Mouse (Mus musculus): ENCODE measurements at regions not wholly inside any gene's neighbourhood (a gene's known extent, or its start where the extent isn't known, plus 50 kb on each side); places are given as distances from the start of the nearest gene placed in this dataset.

DNA sequence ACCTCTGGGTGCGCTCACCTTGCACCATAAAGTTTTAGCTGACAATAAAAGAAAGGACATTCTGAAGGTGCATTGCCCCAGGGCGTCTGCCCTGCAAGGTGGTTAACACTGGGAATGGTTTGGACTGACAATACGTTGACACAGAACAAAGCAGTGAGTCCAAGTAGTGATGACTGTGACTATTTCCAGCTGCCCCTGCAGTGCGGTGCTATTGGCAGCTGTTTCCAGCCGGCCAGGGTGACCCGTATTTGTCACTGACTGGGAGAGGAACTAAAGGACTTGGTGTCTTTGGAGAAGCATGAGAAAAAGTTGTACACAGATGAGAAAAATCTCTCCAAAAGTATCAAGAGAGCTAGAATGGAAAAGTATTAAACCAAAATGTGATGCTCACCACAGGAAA, 52.0 kb upstream of the Vtcn1 start:
- Histone ChIP-seq H3K27me3 (replicated peaks; ENCODE audit: insufficient read depth, low read length) (no peaks in the 10 kb centered on the region), H3K36me3 (ENCODE audit: insufficient read depth, low read length) (no peaks in the 10 kb centered on the region), H3K9me3 (ENCODE audit: low read length) (no peaks in the 10 kb centered on the region), H3K9ac (replicated peaks; ENCODE audit: low read depth) (no peak overlapping the region), H3K27ac (ENCODE audit: low read length) (no peak overlapping the region), H3K4me1 (ENCODE audit: insufficient read depth, low read depth, low read length) (no peaks in the 10 kb centered on the region), H3K4me3 (ENCODE audit: low read depth, low read length) (no peak overlapping the region), H3K4me2 (replicated peaks; ENCODE audit: low read depth, low read length) (no peak overlapping the region)
- TF ChIP-seq CTCF (IDR thresholded peaks at IDR 0.05) (no peak), EP300 (IDR thresholded peaks at IDR 0.05) (no peak)
- no peak for ATAC-seq
- 68% methylated on average over 6 of the region's 6 CpGs for WGBS
- peak; percentile 7 for DNase-seq (ENCODE audit: low spot score)

- H3K9me3 ChIP-seq (ENCODE audit: low read length) = no peaks in the 10 kb centered on the region
- H3K4me2 ChIP-seq (replicated peaks; ENCODE audit: low read depth, low read length) = no peak overlapping the region
- no peak overlapping the region for H3K4me3 ChIP-seq (ENCODE audit: low read depth, low read length)
- no peaks in the 10 kb centered on the region for H3K4me1 ChIP-seq (ENCODE audit: insufficient read depth, low read depth, low read length)
- WGBS = 67% methylated on average over 4 of the region's 4 CpGs
- TF ChIP-seq EP300 (IDR thresholded peaks at IDR 0.05) (no peak), CTCF (IDR thresholded peaks at IDR 0.05) (no peak)
- H3K9ac ChIP-seq (replicated peaks; ENCODE audit: low read depth) = no peak overlapping the region
- ATAC-seq (no peak), DNase-seq (ENCODE audit: low spot score) (no peak)
- H3K36me3 ChIP-seq (ENCODE audit: insufficient read depth, low read length) = no peaks in the 10 kb centered on the region
- H3K27ac ChIP-seq (ENCODE audit: low read length) = no peak overlapping the region
- no peaks in the 10 kb centered on the region for H3K27me3 ChIP-seq (replicated peaks; ENCODE audit: insufficient read depth, low read length)
Observed at GRCm38 (mm10) chr3:100771363-100771762, 53.9 kb upstream of the Vtcn1 start.

- 76% methylated on average over 3 of the region's 3 CpGs for WGBS
Observed at GRCm38 (mm10) chr3:100770841-100771240, 54.4 kb upstream of the Vtcn1 start.

DNA sequence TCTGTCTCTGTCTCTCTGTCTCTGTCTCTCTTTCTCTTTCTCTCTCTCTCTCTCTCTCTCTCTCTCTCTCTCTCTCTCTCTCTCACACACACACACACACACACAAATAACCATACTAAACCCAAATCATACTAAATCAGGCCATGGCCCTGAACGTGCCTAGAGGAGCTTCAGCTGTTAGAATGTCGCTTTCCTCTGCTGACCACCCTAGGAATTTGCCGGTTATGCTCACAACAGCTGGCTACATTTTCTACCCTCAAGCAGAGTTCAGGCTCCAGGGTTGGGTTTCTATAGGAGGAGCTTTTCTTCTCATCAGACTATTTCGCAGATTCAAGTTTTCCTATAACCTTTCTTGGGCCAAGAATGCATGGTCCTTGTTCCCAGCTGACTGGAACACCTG, 56.1 kb upstream of the Vtcn1 start:
- Histone ChIP-seq H3K9ac (replicated peaks; ENCODE audit: low read depth) (no peak overlapping the region), H3K27me3 (replicated peaks; ENCODE audit: insufficient read depth, low read length) (no peaks in the 10 kb centered on the region), H3K4me1 (ENCODE audit: insufficient read depth, low read depth, low read length) (no peaks in the 10 kb centered on the region), H3K36me3 (ENCODE audit: insufficient read depth, low read length) (no peaks in the 10 kb centered on the region), H3K27ac (ENCODE audit: low read length) (no peak overlapping the region), H3K4me3 (ENCODE audit: low read depth, low read length) (no peak overlapping the region), H3K4me2 (replicated peaks; ENCODE audit: low read depth, low read length) (no peak overlapping the region), H3K9me3 (ENCODE audit: low read length) (no peaks in the 10 kb centered on the region)
- DNase-seq (ENCODE audit: low spot score) (no peak), ATAC-seq (no peak)
- TF ChIP-seq EP300 (IDR thresholded peaks at IDR 0.05) (no peak), CTCF (IDR thresholded peaks at IDR 0.05) (no peak)
- WGBS = 77% methylated on average over 4 of the region's 4 CpGs

More at GRCm38 (mm10) chr3:100770841-100771240, 54.4 kb upstream of the Vtcn1 start:
- Histone ChIP-seq H3K4me2 (replicated peaks; ENCODE audit: low read depth, low read length) (no peak overlapping the region), H3K27me3 (replicated peaks; ENCODE audit: insufficient read depth, low read length) (no peaks in the 10 kb centered on the region), H3K36me3 (ENCODE audit: insufficient read depth, low read length) (no peaks in the 10 kb centered on the region), H3K4me3 (ENCODE audit: low read depth, low read length) (no peak overlapping the region), H3K9ac (replicated peaks; ENCODE audit: low read depth) (no peak overlapping the region), H3K4me1 (ENCODE audit: insufficient read depth, low read depth, low read length) (no peaks in the 10 kb centered on the region), H3K9me3 (ENCODE audit: low read length) (no peaks in the 10 kb centered on the region), H3K27ac (ENCODE audit: low read length) (no peak overlapping the region)
- TF ChIP-seq EP300 (IDR thresholded peaks at IDR 0.05) = no peak
- no peak for TF ChIP-seq CTCF (IDR thresholded peaks at IDR 0.05)
- ATAC-seq (no peak), DNase-seq (ENCODE audit: low spot score) (no peak)

- Histone ChIP-seq H3K9me3 (ENCODE audit: low read length) (no peaks in the 10 kb centered on the region), H3K4me2 (replicated peaks; ENCODE audit: low read depth, low read length) (peak overlapping the region; percentile 36), H3K36me3 (ENCODE audit: insufficient read depth, low read length) (no peaks in the 10 kb centered on the region), H3K9ac (replicated peaks; ENCODE audit: low read depth) (no peak overlapping the region; the same call in 1 of the 2 replicates), H3K4me1 (ENCODE audit: insufficient read depth, low read depth, low read length) (no peaks in the 10 kb centered on the region), H3K4me3 (ENCODE audit: low read depth, low read length) (0 out of 2 replicates have a peak overlapping the region, but pooled peaks have one; percentile 1), H3K27me3 (replicated peaks; ENCODE audit: insufficient read depth, low read length) (no peaks in the 10 kb centered on the region), H3K27ac (ENCODE audit: low read length) (no peak overlapping the region)
- ATAC-seq (peak; percentile 43), DNase-seq (ENCODE audit: low spot score) (peak; percentile 86)
- WGBS = 55% methylated on average over 15 of the region's 15 CpGs
- no peak for TF ChIP-seq EP300 (IDR thresholded peaks at IDR 0.05)
- TF ChIP-seq CTCF (IDR thresholded peaks at IDR 0.05) = peak; percentile 82
Observed at GRCm38 (mm10) chr3:100768170-100768624, 57.1 kb upstream of the Vtcn1 start.

- H3K36me3 ChIP-seq (ENCODE audit: insufficient read depth, low read length) = no peaks in the 10 kb centered on the region
- no peak overlapping the region for H3K27ac ChIP-seq (ENCODE audit: low read length)
- DNase-seq (ENCODE audit: low spot score) (peak; percentile 25), ATAC-seq (no peak)
- no peaks in the 10 kb centered on the region for H3K9me3 ChIP-seq (ENCODE audit: low read length)
- WGBS = 21% methylated on average over 7 of the region's 7 CpGs
- H3K4me2 ChIP-seq (replicated peaks; ENCODE audit: low read depth, low read length) = no peak overlapping the region
- TF ChIP-seq CTCF (IDR thresholded peaks at IDR 0.05) = no peak
- TF ChIP-seq EP300 (IDR thresholded peaks at IDR 0.05) = no peak
- H3K4me1 ChIP-seq (ENCODE audit: insufficient read depth, low read depth, low read length) = no peaks in the 10 kb centered on the region
- no peaks in the 10 kb centered on the region for H3K27me3 ChIP-seq (replicated peaks; ENCODE audit: insufficient read depth, low read length)
- H3K4me3 ChIP-seq (ENCODE audit: low read depth, low read length) = no peak overlapping the region
- H3K9ac ChIP-seq (replicated peaks; ENCODE audit: low read depth) = no peak overlapping the region
Observed at GRCm38 (mm10) chr3:100765323-100765722, 59.9 kb upstream of the Vtcn1 start.

- TF ChIP-seq CTCF (IDR thresholded peaks at IDR 0.05) = no peak
- no peak for TF ChIP-seq EP300 (IDR thresholded peaks at IDR 0.05)
- H3K4me2 ChIP-seq (replicated peaks; ENCODE audit: low read depth, low read length) = no peak overlapping the region
- no peaks in the 10 kb centered on the region for H3K36me3 ChIP-seq (ENCODE audit: insufficient read depth, low read length)
- no peak overlapping the region for H3K4me3 ChIP-seq (ENCODE audit: low read depth, low read length)
- no peak for DNase-seq (ENCODE audit: low spot score)
- H3K9me3 ChIP-seq (ENCODE audit: low read length) = no peaks in the 10 kb centered on the region
- ATAC-seq = no peak
- no peaks in the 10 kb centered on the region for H3K4me1 ChIP-seq (ENCODE audit: insufficient read depth, low read depth, low read length)
- no peaks in the 10 kb centered on the region for H3K27me3 ChIP-seq (replicated peaks; ENCODE audit: insufficient read depth, low read length)
- H3K9ac ChIP-seq (replicated peaks; ENCODE audit: low read depth) = no peak overlapping the region
- H3K27ac ChIP-seq (ENCODE audit: low read length) = no peak overlapping the region
Observed at GRCm38 (mm10) chr3:100762895-100763294, 62.4 kb upstream of the Vtcn1 start.

All from lung, postnatal 0 days (tissue).